Mouse (Mus musculus) hindbrain, embryonic 15.5 days (tissue): Measurements from ENCODE around the gene Spout1. TPM values are rescaled to one million over a fixed set of nuclear protein-coding genes. Genes with fewer than 3 reads are reported as not detected.

Experiments
- polyA plus RNA-seq: library from polyadenylated mRNA; unstranded; fragments of >200 nt; fragmentation: Nextera tagmentation; extraction: Ambion mirVana; gene quantifications from 2 replicates; pipeline ENCODE4 v1.2.1, GENCODE M21; 2015

Spout1 gene
- polyA plus RNA-seq, 1 experiment from 2014 or later, result 67.1 TPM

Other genes with a start within 250 kb of the Spout1 start
- 64.4 and 69.8 TPM in 2 replicates for gene Gle1, start 243.0 kb downstream of the Spout1 start, polyA plus RNA-seq
- gene Sptan1, start 212.9 kb downstream of the Spout1 start, polyA plus RNA-seq, result 216 and 240 TPM in 2 replicates
- gene Wdr34, start 129.6 kb downstream of the Spout1 start, polyA plus RNA-seq, result 73.9 and 79.0 TPM in 2 replicates
- 315 and 329 TPM in 2 replicates for gene Set, start 121.1 kb downstream of the Spout1 start, polyA plus RNA-seq
- 2.4 and 2.8 TPM in 2 replicates for gene Pkn3, start 100.8 kb downstream of the Spout1 start, polyA plus RNA-seq
- 26.3 and 27.7 TPM in 2 replicates for gene Zdhhc12, start 84.8 kb downstream of the Spout1 start, polyA plus RNA-seq
- gene Zer1, start 53.9 kb downstream of the Spout1 start, polyA plus RNA-seq, result 13.7 and 13.9 TPM in 2 replicates
- gene Tbc1d13, start 44.7 kb downstream of the Spout1 start, polyA plus RNA-seq, result 12.4 and 12.5 TPM in 2 replicates
- 23.7 and 26.1 TPM in 2 replicates for gene Endog, start 7.0 kb downstream of the Spout1 start, polyA plus RNA-seq
- 13.3 and 13.8 TPM in 2 replicates for gene Kyat1, start 27.4 kb upstream of the Spout1 start, polyA plus RNA-seq
- 56.8 and 57.8 TPM in 2 replicates for gene Lrrc8a, start 59.3 kb upstream of the Spout1 start, polyA plus RNA-seq
- 0.18 and 0.26 TPM in 2 replicates for gene Gm28035, start 62.1 kb upstream of the Spout1 start, polyA plus RNA-seq
- 6.0 and 6.2 TPM in 2 replicates for gene Phyhd1, start 87.7 kb upstream of the Spout1 start, polyA plus RNA-seq
- not detected in 2 replicates for gene Gm28038, start 102.6 kb upstream of the Spout1 start, polyA plus RNA-seq
- 39.1 and 39.7 TPM in 2 replicates for gene Dolk, start 107.9 kb upstream of the Spout1 start, polyA plus RNA-seq
- 15.7 and 20.9 TPM in 2 replicates for gene Nup188, start 107.9 kb upstream of the Spout1 start, polyA plus RNA-seq
- 189 and 205 TPM in 2 replicates for gene Sh3glb2, start 180.9 kb upstream of the Spout1 start, polyA plus RNA-seq
- 35.0 and 36.0 TPM in 2 replicates for gene Miga2, start 185.8 kb upstream of the Spout1 start, polyA plus RNA-seq
- 59.0 and 60.4 TPM in 2 replicates for gene Dolpp1, start 213.8 kb upstream of the Spout1 start, polyA plus RNA-seq
- gene Crat, start 237.4 kb upstream of the Spout1 start, polyA plus RNA-seq, result 25.7 and 29.5 TPM in 2 replicates
- gene Ptpa, start 237.6 kb upstream of the Spout1 start, polyA plus RNA-seq, result 138 and 150 TPM in 2 replicates